Mouse (Mus musculus) kidney, embryonic 14.5 days (tissue): ENCODE results near the gene Abat. TPM values are rescaled to one million over a fixed set of nuclear protein-coding genes. Genes with fewer than 3 reads are reported as not detected.

Experiments used
- ATAC-seq: fragments of 200-750 bp; cut with Nextera tagmentation; 2 replicates; pipeline ENCODE4 v1.8.0; 2017; ENCODE audit warnings: moderate number of reproducible peaks, mild to moderate bottlenecking, moderate TSS enrichment, moderate library complexity; ENCODE audit not compliant: low FRiP score, low TSS enrichment
- H3K27ac ChIP-seq: fragments of 300-500 bp; sonication (generic); 2 replicates; pipeline ENCODE4 v1.5.1; 2014; ENCODE audit warnings: low read depth, mild to moderate bottlenecking, low read length, moderate library complexity, mixed read lengths
- H3K27me3 ChIP-seq: fragments of 300-500 bp; sonication (generic); 2 replicates; pipeline ENCODE4 v1.6.1; 2014; ENCODE audit warnings: mild to moderate bottlenecking, low read length; ENCODE audit not compliant: control insufficient read depth, insufficient read depth
- H3K36me3 ChIP-seq: fragments of 300-500 bp; sonication (generic); 2 replicates; pipeline ENCODE4 v1.6.1; 2014; ENCODE audit warnings: low read length, mixed read lengths; ENCODE audit not compliant: control insufficient read depth, insufficient read depth
- H3K4me1 ChIP-seq: fragments of 300-500 bp; sonication (generic); 2 replicates; pipeline ENCODE4 v1.6.1; 2014; ENCODE audit warnings: low read length, mixed read lengths; ENCODE audit not compliant: control insufficient read depth, insufficient read depth
- H3K4me2 ChIP-seq: fragments of 300-500 bp; sonication (generic); replicated peaks from 2 replicates; pipeline ENCODE4 v1.6.1; 2014; ENCODE audit warnings: low read depth, mild to moderate bottlenecking, low read length
- H3K4me3 ChIP-seq: fragments of 300-500 bp; sonication (generic); 2 replicates; pipeline ENCODE4 v1.5.1; 2014; ENCODE audit warnings: mild to moderate bottlenecking, low read length
- H3K9ac ChIP-seq: fragments of 300-500 bp; sonication (generic); 2 replicates; pipeline ENCODE4 v1.6.1; 2014; ENCODE audit warnings: low read depth, mild to moderate bottlenecking, low read length, moderate library complexity
- H3K9me3 ChIP-seq: fragments of 300-500 bp; sonication (generic); 2 replicates; pipeline ENCODE4 v1.6.1; 2016; ENCODE audit warnings: low read length; ENCODE audit not compliant: control insufficient read depth
- WGBS: fragments of 180-500 bp; shearing (Covaris S2); extraction: QIAGEN DNeasy Blood & Tissue Kit; methylation state at CpG from one replicate; pipeline ENCODE4 v1.1.7; 2014; 5-methylcytosine and 5-hydroxymethylcytosine counted together
- polyA plus RNA-seq: library from polyadenylated mRNA; unstranded; fragments of >200 nt; fragmentation: Nextera tagmentation; extraction: Ambion mirVana; gene quantifications from 2 replicates; pipeline ENCODE4 v1.2.1, GENCODE M21; 2014

The Abat gene
- polyA plus RNA-seq, 1 experiment from 2014 or later = 27.2 TPM

DNA sequence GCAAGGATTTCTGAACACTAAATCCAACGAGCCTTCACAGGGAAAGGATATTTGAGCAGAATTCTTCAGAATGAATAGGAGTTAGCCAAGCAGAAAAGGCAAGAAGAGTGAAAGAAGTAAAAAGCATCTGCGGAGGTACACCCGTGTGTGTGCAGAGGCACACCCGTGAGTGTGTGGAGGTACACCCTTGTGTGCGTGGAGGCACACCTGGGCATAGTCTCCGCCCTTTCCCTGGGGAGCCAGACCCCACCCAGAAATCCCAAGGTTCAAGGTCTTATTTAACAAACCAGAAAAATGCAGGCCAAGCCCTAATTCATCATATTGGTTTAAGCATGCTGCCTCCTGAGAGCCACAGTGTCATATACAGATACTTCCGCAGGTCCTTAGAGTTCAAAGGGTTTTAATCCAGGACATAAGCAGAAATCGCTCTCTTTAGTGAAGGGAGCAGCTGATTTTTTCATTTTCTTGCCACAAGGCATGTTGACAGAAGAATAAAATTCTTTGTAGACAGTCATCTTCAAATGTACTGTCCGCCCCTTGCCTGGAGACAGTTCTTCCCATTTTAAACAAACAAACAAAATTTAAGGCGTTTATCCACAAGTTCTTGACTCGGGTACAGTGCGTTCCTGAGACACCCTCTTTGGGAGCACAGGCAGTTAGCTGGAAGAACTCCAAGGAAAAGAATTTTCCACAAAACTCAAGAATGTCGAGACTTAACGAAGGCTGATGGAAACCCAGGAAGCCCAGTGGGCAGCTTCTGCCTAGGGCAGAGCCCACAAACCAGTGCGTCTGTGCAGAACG, 107.3 kb downstream of the Abat start:
- Histone ChIP-seq H3K27ac (no peak overlapping the region), H3K9me3 (no peaks in the 10 kb centered on the region), H3K4me2 (no peak overlapping the region), H3K36me3 (peaks cover 4% of the 10 kb centered on the region; the same call in 1 of the 2 replicates), H3K9ac (no peak overlapping the region), H3K4me1 (peaks cover 8% of the 10 kb centered on the region; the same call in 1 of the 2 replicates), H3K27me3 (no peaks in the 10 kb centered on the region; the same call in 1 of the 2 replicates), H3K4me3 (no peak overlapping the region)
- WGBS = 72% methylated on average over 16 of the region's 16 CpGs
- ATAC-seq = no peak

DNA sequence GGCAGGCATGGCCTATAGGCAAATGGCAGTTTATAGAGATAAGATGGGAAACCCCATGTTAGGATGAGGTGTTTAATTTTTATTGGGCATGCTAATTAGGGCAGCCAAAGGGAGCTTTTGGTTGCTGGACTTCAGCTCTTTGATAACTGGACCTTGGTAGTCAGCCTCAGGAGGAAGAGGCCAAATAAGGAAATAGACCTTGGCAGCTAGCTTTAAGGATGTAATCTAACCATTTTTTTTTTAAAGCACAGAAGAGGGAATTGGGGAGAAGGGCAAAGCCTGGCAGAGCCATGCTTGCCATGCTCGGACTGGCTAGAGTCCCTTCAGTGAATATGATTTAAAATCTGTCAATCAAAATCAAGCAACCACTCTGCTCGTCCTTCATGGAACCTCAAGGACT, 117.2 kb downstream of the Abat start:
- Histone ChIP-seq H3K36me3 (peaks cover 22% of the 10 kb centered on the region), H3K27ac (no peak overlapping the region), H3K27me3 (no peaks in the 10 kb centered on the region), H3K9ac (no peak overlapping the region), H3K4me3 (no peak overlapping the region), H3K9me3 (no peaks in the 10 kb centered on the region), H3K4me2 (no peak overlapping the region), H3K4me1 (no peaks in the 10 kb centered on the region)
- ATAC-seq = no peak
- 75% methylated on average over 2 of the region's 2 CpGs for WGBS

DNA sequence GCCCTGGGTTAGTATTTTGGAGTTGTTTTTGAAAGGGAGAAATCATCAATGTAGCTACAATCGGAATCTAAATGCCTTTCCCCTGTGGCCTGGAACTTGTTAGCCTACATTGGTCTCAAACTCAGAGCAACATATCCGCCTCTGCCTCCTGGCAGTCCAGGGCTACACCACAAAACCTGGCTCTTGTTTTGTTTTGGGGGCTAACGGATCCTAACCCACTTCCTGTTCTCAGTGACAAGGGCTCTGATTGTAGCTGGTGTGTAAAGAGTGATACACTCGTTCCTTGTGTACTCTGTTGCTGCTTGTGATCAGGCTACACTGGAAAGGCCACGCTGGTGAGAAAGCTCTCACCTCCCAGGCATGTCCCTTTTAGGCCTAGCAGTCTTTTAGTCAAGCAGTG, 118.2 kb downstream of the Abat start:
- Histone ChIP-seq H3K9ac (no peak overlapping the region), H3K27ac (no peak overlapping the region), H3K4me3 (no peak overlapping the region), H3K36me3 (peaks cover 24% of the 10 kb centered on the region), H3K27me3 (no peaks in the 10 kb centered on the region), H3K9me3 (no peaks in the 10 kb centered on the region), H3K4me2 (no peak overlapping the region), H3K4me1 (peaks cover 5% of the 10 kb centered on the region)
- no peak for ATAC-seq
- WGBS = 85% methylated on average over 5 of the region's 5 CpGs

DNA sequence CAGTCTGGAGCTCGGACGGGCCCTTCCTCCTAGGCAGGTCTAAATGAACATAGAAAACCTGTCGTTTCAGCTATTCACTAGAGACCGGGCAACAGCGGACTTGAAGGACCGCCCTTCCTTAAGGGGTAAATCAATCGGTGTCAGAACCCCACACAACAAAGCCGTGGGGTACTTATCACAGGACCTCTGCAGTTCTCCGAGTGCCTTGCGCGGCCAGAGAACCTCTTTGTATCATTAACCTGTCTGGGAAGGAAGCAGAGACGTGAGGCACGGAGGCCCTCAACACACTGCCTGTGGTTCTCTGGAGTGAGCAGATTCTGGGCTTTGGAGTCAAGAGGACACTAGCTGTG, 123.6 kb downstream of the Abat start:
- Histone ChIP-seq H3K36me3 (peaks cover 29% of the 10 kb centered on the region), H3K27me3 (no peaks in the 10 kb centered on the region), H3K4me1 (peaks cover 13% of the 10 kb centered on the region), H3K9ac (peak overlapping the region; percentile 87), H3K27ac (peak overlapping the region; percentile 86), H3K9me3 (no peaks in the 10 kb centered on the region), H3K4me3 (peak overlapping the region; percentile 70), H3K4me2 (peak overlapping the region; percentile 78)
- WGBS = 1% methylated on average over 13 of the region's 13 CpGs
- ATAC-seq = peak; percentile 48; the same call in 1 of the 2 replicates

DNA sequence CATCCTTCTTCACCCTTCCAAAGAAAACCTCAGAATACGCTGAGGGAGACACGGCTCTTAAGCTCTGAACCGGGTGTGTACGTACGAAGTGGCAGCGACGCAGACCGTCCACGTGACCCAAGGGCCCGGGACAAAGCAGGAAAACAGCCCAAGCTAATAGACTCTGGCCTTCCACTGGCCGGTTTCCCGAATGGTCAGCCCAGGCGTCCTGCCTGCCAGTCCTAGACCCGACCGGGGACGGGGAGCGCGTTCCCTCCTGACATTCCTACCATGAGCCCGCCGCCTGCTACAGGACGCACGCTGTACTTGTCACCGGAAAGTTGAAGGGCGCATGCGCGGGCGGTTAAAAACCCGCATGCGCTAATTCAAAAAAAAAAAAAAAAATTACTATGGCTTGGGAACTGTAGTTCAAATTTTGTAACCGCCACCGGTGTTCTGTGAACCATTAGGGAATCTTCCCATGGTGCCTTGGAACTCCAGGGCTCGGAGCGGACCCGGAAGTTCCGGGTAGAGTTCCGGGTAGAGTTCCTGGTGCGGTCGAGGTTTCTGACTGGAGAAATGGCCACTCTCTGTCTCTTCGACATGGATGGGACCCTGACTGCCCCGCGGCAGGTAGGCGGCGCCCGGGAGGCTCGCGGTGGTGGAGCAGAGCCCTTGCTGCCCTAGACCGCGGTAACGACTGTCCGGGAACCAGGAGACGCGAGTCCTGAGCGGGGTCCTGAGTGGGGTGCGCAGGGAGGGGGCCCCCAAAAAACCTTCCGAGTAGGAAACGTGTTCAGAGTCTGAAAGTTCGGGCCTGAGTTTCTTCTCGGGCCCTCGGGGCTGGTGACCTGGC, 124.2 kb downstream of the Abat start, which contains the start of the genes Pmm2 and Tmem186:
Gene Pmm2 (plus strand): TSS at position 458 of the 835 bp plus-strand sequence.
Gene Tmem186 (minus strand): TSS at position 496 of the 835 bp plus-strand sequence.
- Histone ChIP-seq H3K27ac (peak within 1 kb of the TSS; percentile 86), H3K36me3 (peaks cover 27% of the 10 kb centered on the region), H3K27me3 (no peaks in the 10 kb centered on the region), H3K4me2 (peak within 1 kb of the TSS; percentile 78), H3K4me3 (peak within 1 kb of the TSS; percentile 70), H3K4me1 (peaks cover 13% of the 10 kb centered on the region), H3K9me3 (no peaks in the 10 kb centered on the region), H3K9ac (peak within 1 kb of the TSS; percentile 87)
- WGBS = under 1% methylated on average over 59 of the region's 59 CpGs
- peak; percentile 93 for ATAC-seq

DNA sequence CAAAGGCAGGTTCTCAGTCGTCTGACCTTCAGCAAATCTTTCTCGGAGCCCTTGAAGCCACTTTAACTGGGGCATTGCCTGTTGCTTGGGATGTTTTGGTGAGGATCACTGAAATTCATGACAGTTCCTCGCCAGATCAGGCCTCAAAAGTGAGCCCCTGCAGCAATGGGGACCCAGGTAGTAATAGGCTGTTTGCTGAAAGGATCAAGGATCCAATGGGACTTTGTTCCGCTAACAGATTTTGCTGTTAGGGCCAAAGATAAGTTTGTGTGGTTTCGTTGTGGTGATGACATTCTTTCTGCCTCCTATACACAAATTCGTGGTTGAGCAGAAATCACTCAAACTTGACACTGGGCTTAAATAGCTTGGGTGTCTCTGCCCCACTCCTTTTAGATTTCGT, 124.9 kb downstream of the Abat start:
- Histone ChIP-seq H3K4me2 (peak overlapping the region; percentile 78), H3K9me3 (no peaks in the 10 kb centered on the region), H3K4me1 (peaks cover 13% of the 10 kb centered on the region), H3K36me3 (peaks cover 32% of the 10 kb centered on the region), H3K9ac (peak overlapping the region; percentile 87), H3K4me3 (peak overlapping the region; percentile 70), H3K27me3 (no peaks in the 10 kb centered on the region), H3K27ac (no peak overlapping the region)
- WGBS = 48% methylated on average over 7 of the region's 7 CpGs
- no peak for ATAC-seq

DNA sequence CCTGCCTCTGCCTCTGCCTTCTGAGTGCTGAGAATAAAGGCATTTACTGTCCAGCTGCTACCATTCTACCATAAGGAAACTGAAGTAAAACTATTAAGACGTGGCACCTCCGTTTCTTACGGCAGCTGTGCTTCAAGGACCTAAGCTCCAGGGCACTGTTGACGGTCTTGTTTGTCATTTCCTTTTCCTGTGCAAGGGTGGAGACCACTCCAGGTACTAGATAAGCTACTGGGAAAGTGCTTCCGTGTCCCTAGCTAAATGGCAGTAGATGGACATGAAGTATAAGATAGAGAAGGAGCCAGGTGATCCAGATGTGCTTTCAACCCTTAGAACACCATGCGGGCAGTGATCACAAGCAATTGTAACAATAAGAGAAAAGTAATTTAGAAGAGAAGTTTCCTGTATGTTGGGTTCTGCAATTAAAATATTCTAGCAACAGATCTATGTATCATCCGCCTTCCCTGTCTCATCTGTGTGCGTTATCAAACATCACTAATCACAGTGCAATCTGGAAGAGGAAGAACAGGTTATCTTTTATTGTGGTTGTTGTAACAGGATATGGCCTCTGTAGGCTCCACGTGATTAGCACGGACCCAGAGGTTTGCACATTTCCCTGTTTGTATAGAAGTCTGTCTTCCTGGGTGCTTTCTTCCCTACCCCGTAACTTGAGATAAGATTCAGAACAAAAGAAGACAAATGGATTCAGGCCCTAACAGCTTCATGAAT, 126.4 kb downstream of the Abat start:
- H3K4me1 ChIP-seq = peaks cover 13% of the 10 kb centered on the region
- no peaks in the 10 kb centered on the region for H3K27me3 ChIP-seq
- no peak for ATAC-seq
- 81% methylated on average over 11 of the region's 11 CpGs for WGBS
- no peaks in the 10 kb centered on the region for H3K9me3 ChIP-seq
- H3K4me3 ChIP-seq = no peak overlapping the region
- no peak overlapping the region for H3K27ac ChIP-seq
- H3K36me3 ChIP-seq = peaks cover 39% of the 10 kb centered on the region
- H3K4me2 ChIP-seq = no peak overlapping the region
- H3K9ac ChIP-seq = no peak overlapping the region

DNA sequence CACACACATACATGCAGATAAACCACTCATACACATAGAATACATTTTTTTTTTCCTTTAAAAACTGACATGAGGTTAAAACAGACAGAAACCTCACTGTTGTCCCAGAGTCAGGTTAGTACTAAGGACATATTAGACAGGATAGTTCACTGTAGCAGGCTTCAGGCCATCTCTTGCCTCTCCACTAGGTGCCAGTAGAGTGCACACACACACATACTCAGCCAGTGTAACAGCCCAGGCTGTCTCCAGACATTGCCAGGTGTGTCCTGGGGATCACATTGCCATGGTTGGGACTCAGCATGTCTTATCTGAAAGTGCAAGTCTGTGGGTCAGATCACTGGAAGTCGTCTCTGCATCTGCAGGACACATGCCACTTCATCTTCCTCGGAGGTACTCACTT, 130.6 kb downstream of the Abat start:
- Histone ChIP-seq H3K4me1 (peaks cover under 1% of the 10 kb centered on the region; the same call in 1 of the 2 replicates), H3K4me3 (no peak overlapping the region), H3K36me3 (peaks cover 70% of the 10 kb centered on the region), H3K27ac (no peak overlapping the region), H3K27me3 (no peaks in the 10 kb centered on the region), H3K9me3 (no peaks in the 10 kb centered on the region), H3K9ac (no peak overlapping the region), H3K4me2 (no peak overlapping the region)
- ATAC-seq = peak; percentile 73; the same call in 1 of the 2 replicates
- 75% methylated on average over 2 of the region's 2 CpGs for WGBS
